Mouse (Mus musculus): ENCODE results near the gene Hadha. TPM values are rescaled to one million over a fixed set of nuclear protein-coding genes. Genes with fewer than 3 reads are reported as not detected.

Gene Hadha
- total RNA-seq, 1 experiment, result 102 TPM

GRCm38 (mm10) chr5:30170303-30170940 is 15.5 kb upstream of the Hadha start:
- Histone ChIP-seq H3K27ac (ENCODE audit: insufficient read depth, low read depth, low read length, poor library complexity, severe bottlenecking) (no peak overlapping the region), H3K4me3 (ENCODE audit: insufficient read depth in 1 of 2, low read depth in 1 of 2, low read length in 2 of 2, poor library complexity in 1 of 2, severe bottlenecking in 1 of 2) (no peak overlapping the region), H3K9ac (ENCODE audit: insufficient read depth, low read depth, low read length, poor library complexity, severe bottlenecking) (no peak overlapping the region), H3K9me3 (ENCODE audit: control insufficient read depth, insufficient read depth, low read depth, low read length) (no peaks in the 10 kb centered on the region), H3K4me1 (ENCODE audit: control insufficient read depth in 2 of 2, insufficient read depth in 2 of 2, low read length in 2 of 2, poor library complexity in 1 of 2) (peaks cover 5 to 7% of the 10 kb centered on the region in 2 experiments; a peak in 3 of 4 replicates), H3K36me3 (ENCODE audit: control insufficient read depth, insufficient read depth, low read length, poor library complexity, severe bottlenecking) (no peaks in the 10 kb centered on the region; the same call in 1 of the 2 replicates)
- in situ Hi-C loops (cut with MboI; ENCODE audit: low sequenced_read_pairs in 2 of 2, unreplicated experiment in 2 of 2), result no loop called here
- no peak for DNase-seq (ENCODE audit: low read depth, low spot score)
- TF ChIP-seq ZC3H11A (IDR thresholded peaks at IDR 0.05; ENCODE audit: borderline replicate concordance, low read depth, low read length) (no peak), HCFC1 (IDR thresholded peaks at IDR 0.05; ENCODE audit: borderline replicate concordance, insufficient read depth, low read length) (no peak)

GRCm38 (mm10) chr5:30165234-30165946 is 10.4 kb upstream of the Hadha start:
- no peaks in the 10 kb centered on the region for H3K9me3 ChIP-seq (ENCODE audit: control insufficient read depth, insufficient read depth, low read depth, low read length)
- DNase-seq (ENCODE audit: low read depth, low spot score), result no peak
- in situ Hi-C loops (cut with MboI; ENCODE audit: low sequenced_read_pairs in 2 of 2, unreplicated experiment in 2 of 2), result no loop called here
- no peak overlapping the region for H3K9ac ChIP-seq (ENCODE audit: insufficient read depth, low read depth, low read length, poor library complexity, severe bottlenecking)
- TF ChIP-seq CHD2 (IDR thresholded peaks at IDR 0.05; ENCODE audit: low read depth, low read length), result no peak
- TF ChIP-seq ZC3H11A (IDR thresholded peaks at IDR 0.05; ENCODE audit: borderline replicate concordance, low read depth, low read length), result no peak
- no peak for TF ChIP-seq ZNF384 (IDR thresholded peaks at IDR 0.05; ENCODE audit: low read depth, low read length)
- no peak for TF ChIP-seq MAFK (IDR thresholded peaks at IDR 0.05; ENCODE audit: insufficient read depth, low read depth, low read length)
- no peak for TF ChIP-seq HCFC1 (IDR thresholded peaks at IDR 0.05; ENCODE audit: borderline replicate concordance, insufficient read depth, low read length)
- no peaks in the 10 kb centered on the region for H3K4me1 ChIP-seq (ENCODE audit: control insufficient read depth in 2 of 2, insufficient read depth in 2 of 2, low read length in 2 of 2, poor library complexity in 1 of 2)
- no peak overlapping the region for H3K27ac ChIP-seq (ENCODE audit: insufficient read depth, low read depth, low read length, poor library complexity, severe bottlenecking)
- H3K36me3 ChIP-seq (ENCODE audit: control insufficient read depth, insufficient read depth, low read length, poor library complexity, severe bottlenecking), result no peaks in the 10 kb centered on the region; the same call in 1 of the 2 replicates
- H3K4me3 ChIP-seq (ENCODE audit: insufficient read depth in 1 of 2, low read depth in 1 of 2, low read length in 2 of 2, poor library complexity in 1 of 2, severe bottlenecking in 1 of 2), result no peak overlapping the region

- Histone ChIP-seq H3K4me3 (ENCODE audit: insufficient read depth in 1 of 2, low read depth in 1 of 2, low read length in 2 of 2, poor library complexity in 1 of 2, severe bottlenecking in 1 of 2) (no peak overlapping the region), H3K36me3 (ENCODE audit: control insufficient read depth, insufficient read depth, low read length, poor library complexity, severe bottlenecking) (no peaks in the 10 kb centered on the region), H3K27ac (ENCODE audit: insufficient read depth, low read depth, low read length, poor library complexity, severe bottlenecking) (no peak overlapping the region), H3K9me3 (ENCODE audit: control insufficient read depth, insufficient read depth, low read depth, low read length) (no peaks in the 10 kb centered on the region), H3K4me1 (ENCODE audit: control insufficient read depth in 2 of 2, insufficient read depth in 2 of 2, low read length in 2 of 2, poor library complexity in 1 of 2) (no peaks in the 10 kb centered on the region), H3K9ac (ENCODE audit: insufficient read depth, low read depth, low read length, poor library complexity, severe bottlenecking) (no peak overlapping the region)
- no peak for TF ChIP-seq CHD2 (IDR thresholded peaks at IDR 0.05; ENCODE audit: low read depth, low read length)
- no peak for TF ChIP-seq MAFK (IDR thresholded peaks at IDR 0.05; ENCODE audit: insufficient read depth, low read depth, low read length)
- TF ChIP-seq ZNF384 (IDR thresholded peaks at IDR 0.05; ENCODE audit: low read depth, low read length), result no peak
- no peak for TF ChIP-seq ZC3H11A (IDR thresholded peaks at IDR 0.05; ENCODE audit: borderline replicate concordance, low read depth, low read length)
- TF ChIP-seq HCFC1 (IDR thresholded peaks at IDR 0.05; ENCODE audit: borderline replicate concordance, insufficient read depth, low read length), result no peak
- DNase-seq (ENCODE audit: low read depth, low spot score), result no peak
- in situ Hi-C loops (cut with MboI; ENCODE audit: low sequenced_read_pairs in 2 of 2, unreplicated experiment in 2 of 2), result no loop called here
Measured at GRCm38 (mm10) chr5:30162339-30162738, 7.4 kb upstream of the Hadha start.

- DNase-seq (ENCODE audit: low read depth, low spot score), result no peak
- Histone ChIP-seq H3K27ac (ENCODE audit: insufficient read depth, low read depth, low read length, poor library complexity, severe bottlenecking) (no peak overlapping the region), H3K4me3 (ENCODE audit: insufficient read depth in 1 of 2, low read depth in 1 of 2, low read length in 2 of 2, poor library complexity in 1 of 2, severe bottlenecking in 1 of 2) (no peak overlapping the region), H3K36me3 (ENCODE audit: control insufficient read depth, insufficient read depth, low read length, poor library complexity, severe bottlenecking) (no peaks in the 10 kb centered on the region), H3K4me1 (ENCODE audit: control insufficient read depth in 2 of 2, insufficient read depth in 2 of 2, low read length in 2 of 2, poor library complexity in 1 of 2) (no peaks in the 10 kb centered on the region), H3K9ac (ENCODE audit: insufficient read depth, low read depth, low read length, poor library complexity, severe bottlenecking) (no peak overlapping the region), H3K9me3 (ENCODE audit: control insufficient read depth, insufficient read depth, low read depth, low read length) (no peaks in the 10 kb centered on the region)
- TF ChIP-seq ZC3H11A (IDR thresholded peaks at IDR 0.05; ENCODE audit: borderline replicate concordance, low read depth, low read length) (no peak), ZNF384 (IDR thresholded peaks at IDR 0.05; ENCODE audit: low read depth, low read length) (no peak), HCFC1 (IDR thresholded peaks at IDR 0.05; ENCODE audit: borderline replicate concordance, insufficient read depth, low read length) (no peak), MAFK (IDR thresholded peaks at IDR 0.05; ENCODE audit: insufficient read depth, low read depth, low read length) (no peak), CHD2 (IDR thresholded peaks at IDR 0.05; ENCODE audit: low read depth, low read length) (no peak)
- in situ Hi-C loops (cut with MboI; ENCODE audit: low sequenced_read_pairs in 2 of 2, unreplicated experiment in 2 of 2), result no loop called here
Measured at GRCm38 (mm10) chr5:30161836-30162235, 6.9 kb upstream of the Hadha start.
